Mouse (Mus musculus): Measurements from ENCODE around the gene Cd52.

DNA sequence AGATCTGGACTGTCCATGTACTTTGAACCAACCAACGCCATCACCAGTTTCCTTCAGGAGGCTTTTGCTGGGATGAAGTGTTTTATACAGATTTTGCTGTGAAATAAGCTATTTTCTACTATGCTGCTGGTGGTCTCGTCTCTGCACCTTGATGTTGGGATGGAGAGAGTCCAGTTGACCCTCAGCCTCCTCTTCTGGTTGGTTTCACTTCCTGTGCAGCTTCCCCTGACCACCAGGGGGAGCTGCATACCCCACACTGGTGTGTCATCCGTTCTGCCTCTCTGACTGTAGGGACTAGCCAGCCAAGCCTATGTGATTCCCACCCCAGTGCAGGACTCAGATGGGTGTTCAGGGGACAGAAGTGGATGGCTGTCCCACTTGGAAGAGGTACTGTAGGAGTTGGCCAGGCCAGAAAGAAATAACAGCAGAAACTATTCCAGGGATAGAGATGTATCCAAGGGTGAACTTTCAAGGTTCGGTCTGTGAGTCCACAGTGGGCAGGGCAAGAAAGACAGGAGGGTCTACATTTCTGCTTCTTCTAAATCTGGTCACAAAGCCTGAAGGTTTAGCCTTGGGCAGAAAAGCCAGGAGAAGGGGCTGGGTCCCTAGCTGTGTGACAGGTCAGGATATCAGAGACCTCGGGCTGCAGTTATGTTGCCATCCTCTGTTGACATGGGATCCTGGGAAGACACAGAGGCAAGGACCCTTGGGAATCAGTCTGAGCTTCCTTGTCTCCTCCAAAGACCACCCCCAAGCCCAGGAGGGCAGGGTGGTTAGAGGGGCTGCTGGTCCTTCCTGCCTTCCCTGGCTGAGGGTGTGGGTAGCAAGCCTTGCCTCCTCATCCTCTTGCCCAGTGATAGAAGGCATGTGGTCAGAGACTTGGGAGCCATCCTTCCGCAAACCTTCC, 2.2 kb downstream of the Cd52 start:
- TF ChIP-seq CTCF (conservative IDR thresholded peaks at IDR 0.05 in 1 of 2, IDR thresholded peaks at IDR 0.05 in 1 of 2; ENCODE audit: low read depth in 2 of 2, low read length in 2 of 2), result peak; percentile 81 to 92
- TF ChIP-seq TBP (conservative IDR thresholded peaks at IDR 0.05; ENCODE audit: low read depth, low read length), result no peak
- TF ChIP-seq RCOR1 (conservative IDR thresholded peaks at IDR 0.05; ENCODE audit: low read depth, low read length), result no peak; the same call in 1 of the 2 replicates
- no peak for TF ChIP-seq EP300 (IDR thresholded peaks at IDR 0.05; ENCODE audit: low read length)
- peak; percentile 95 for TF ChIP-seq IRF4 (IDR thresholded peaks at IDR 0.05; ENCODE audit: low read depth, low read length)
- TF ChIP-seq MAX (IDR thresholded peaks at IDR 0.05; ENCODE audit: low read length), result peak; percentile 55; the same call in 1 of the 2 replicates
- no peak for TF ChIP-seq USF1 (IDR thresholded peaks at IDR 0.05; ENCODE audit: low read depth, low read length)
- TF ChIP-seq POLR2A (IDR thresholded peaks at IDR 0.05; ENCODE audit: low read depth, low read length), result peak; percentile 54
- 0 out of 2 replicates have a peak, but pooled peaks have one; percentile 9 for TF ChIP-seq ETS1 (conservative IDR thresholded peaks at IDR 0.05; ENCODE audit: low read depth, low read length)
- TF ChIP-seq SMC3 (IDR thresholded peaks at IDR 0.05; ENCODE audit: low read depth, low read length), result peak; percentile 88
- no peak for TF ChIP-seq JUND (conservative IDR thresholded peaks at IDR 0.05; ENCODE audit: low read depth, low read length)
- peak; percentile 82 for TF ChIP-seq ELF1 (IDR thresholded peaks at IDR 0.05; ENCODE audit: low read depth, low read length)
- TF ChIP-seq UBTF (IDR thresholded peaks at IDR 0.05; ENCODE audit: low read depth, low read length), result no peak
- TF ChIP-seq HCFC1 (IDR thresholded peaks at IDR 0.05; ENCODE audit: low read depth, low read length), result peak; percentile 55; the same call in 1 of the 2 replicates

Measured in CH12.LX (cell line).